Mouse (Mus musculus) MEL (cell line): Measurements from ENCODE around the gene Msmo1.

ENCODE experiments used
- BHLHE40 ChIP-seq: IDR thresholded peaks from 2 replicates; pipeline ENCODE4 v1.6.1; 2012; ENCODE audit warnings: low read depth, mild to moderate bottlenecking, inconsistent platforms, low read length, improper control_type of control experiment, borderline replicate concordance
- CHD1 ChIP-seq: IDR thresholded peaks from 2 replicates; pipeline ENCODE4 v1.6.1; 2012; ENCODE audit warnings: low read depth, mild to moderate bottlenecking, inconsistent platforms, low read length, improper control_type of control experiment
- CTCF ChIP-seq, 3 experiments: IDR thresholded peaks in 2 of 3; conservative IDR thresholded peaks in 1 of 3; 2 replicates each; pipeline ENCODE4 v1.5.1; 2011 to 2012; ENCODE audit warnings: low read length in 3 of 3, low read depth in 2 of 3, mild to moderate bottlenecking in 2 of 3, improper control_type of control experiment in 1 of 3, inconsistent platforms in 1 of 3, mixed read lengths in 1 of 3, moderate library complexity in 1 of 3; ENCODE audit not compliant: control insufficient read depth in 1 of 3, insufficient read depth in 1 of 3, poor library complexity in 1 of 3, severe bottlenecking in 1 of 3
- EP300 ChIP-seq, 2 experiments: IDR thresholded peaks; 2 replicates each; pipeline ENCODE4 v1.6.1; 2011; ENCODE audit warnings: improper control_type of control experiment in 2 of 2, low read length in 2 of 2, low read depth in 1 of 2, mild to moderate bottlenecking in 1 of 2
- ETS1 ChIP-seq: IDR thresholded peaks from 2 replicates; pipeline ENCODE4 v1.6.1; 2012; ENCODE audit warnings: low read depth, mild to moderate bottlenecking, inconsistent platforms, low read length, improper control_type of control experiment, moderate library complexity
- GATA1 ChIP-seq: IDR thresholded peaks from 2 replicates; pipeline ENCODE4 v1.6.1; 2011; ENCODE audit warnings: low read depth, low read length, improper control_type of control experiment
- MAX ChIP-seq: IDR thresholded peaks from 2 replicates; pipeline ENCODE4 v1.6.1; 2011; ENCODE audit warnings: low read length, improper control_type of control experiment
- POLR2A ChIP-seq, 2 experiments: IDR thresholded peaks; 2 replicates each; pipeline ENCODE4 v1.6.1; 2011 to 2012; ENCODE audit warnings: low read length in 2 of 2, mild to moderate bottlenecking in 2 of 2, control low read depth in 1 of 2, improper control_type of control experiment in 1 of 2, low read depth in 1 of 2, moderate library complexity in 1 of 2; ENCODE audit not compliant: control insufficient read depth in 1 of 2, insufficient read depth in 1 of 2, poor library complexity in 1 of 2
- TCF12 ChIP-seq: IDR thresholded peaks from 2 replicates; pipeline ENCODE4 v1.6.1; 2014; ENCODE audit warnings: low read depth, mild to moderate bottlenecking, inconsistent platforms, low read length, improper control_type of control experiment, moderate library complexity
- USF1 ChIP-seq: IDR thresholded peaks from 2 replicates; pipeline ENCODE4 v1.6.1; 2014; ENCODE audit warnings: low read depth, mild to moderate bottlenecking, inconsistent platforms, low read length, improper control_type of control experiment, moderate library complexity
- USF2 ChIP-seq, 2 experiments: IDR thresholded peaks; 2 replicates each; pipeline ENCODE4 v1.6.1; 2011 to 2012; ENCODE audit warnings: improper control_type of control experiment in 2 of 2, low read length in 2 of 2, borderline replicate concordance in 1 of 2, inconsistent platforms in 1 of 2, low read depth in 1 of 2, mild to moderate bottlenecking in 1 of 2; ENCODE audit not compliant: insufficient read depth in 1 of 2

- TF ChIP-seq POLR2A (IDR thresholded peaks at IDR 0.05; ENCODE audit: control insufficient read depth in 1 of 2, insufficient read depth in 1 of 2, low read depth in 1 of 2, low read length in 2 of 2, poor library complexity in 1 of 2): no peak
- no peak for TF ChIP-seq USF2 (IDR thresholded peaks at IDR 0.05; ENCODE audit: borderline replicate concordance in 1 of 2, insufficient read depth in 1 of 2, low read depth in 1 of 2, low read length in 2 of 2)
- no peak for TF ChIP-seq EP300 (IDR thresholded peaks at IDR 0.05; ENCODE audit: low read depth in 1 of 2, low read length in 2 of 2)
- TF ChIP-seq USF1: no peak
- TF ChIP-seq ETS1: no peak
- no peak for TF ChIP-seq GATA1
- TF ChIP-seq CHD1: no peak
- TF ChIP-seq CTCF (IDR thresholded peaks at IDR 0.05 in 2 of 3, conservative IDR thresholded peaks at IDR 0.05 in 1 of 3; ENCODE audit: control insufficient read depth in 1 of 3, insufficient read depth in 1 of 3, low read depth in 2 of 3, low read length in 3 of 3, poor library complexity in 1 of 3, severe bottlenecking in 1 of 3): no peak
- no peak for TF ChIP-seq MAX
- TF ChIP-seq BHLHE40: no peak
- no peak for TF ChIP-seq TCF12
These were observed 22.0 kb downstream of the Msmo1 start for GRCm38 (mm10) chr8:64711544-64711943.
